15 mouse cellular contexts compared by ENCODE assay signal in the genomic region with DNA sequence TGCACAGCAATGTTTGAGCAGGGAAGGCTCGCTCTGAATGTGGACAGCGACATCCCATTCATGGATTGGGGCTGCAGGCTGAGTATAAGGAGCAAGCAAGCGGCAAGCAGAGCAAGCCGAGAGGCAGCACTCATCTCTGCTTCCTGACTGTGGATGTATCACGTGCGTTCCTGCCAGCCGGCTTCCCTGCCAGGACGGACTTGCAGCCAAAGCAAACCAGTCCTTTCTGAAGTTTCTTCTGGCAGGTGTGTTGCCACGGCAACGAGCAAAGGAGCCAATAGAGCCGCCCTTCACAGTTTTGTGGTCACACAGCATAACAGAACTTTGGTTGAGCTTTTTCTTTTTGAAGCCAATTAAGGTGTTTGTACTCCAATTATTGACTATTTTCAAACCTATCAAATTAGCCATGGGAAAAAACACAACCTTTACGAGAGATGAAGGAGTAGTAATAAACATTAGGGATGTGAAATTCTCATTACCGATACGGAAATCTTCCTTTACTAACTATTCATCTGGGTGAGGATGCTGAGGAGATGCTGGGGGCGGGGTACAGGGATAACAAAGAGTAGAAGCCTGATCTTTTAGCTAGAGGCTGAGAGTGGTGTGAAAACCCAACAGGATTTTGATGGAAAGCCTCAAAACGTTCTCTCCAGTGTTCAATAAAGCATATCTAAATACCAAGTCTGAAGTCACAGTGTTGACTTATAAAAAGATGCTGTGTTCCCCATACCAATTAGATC. TPM values are rescaled to one million over a fixed set of nuclear protein-coding genes. Genes with fewer than 3 reads are reported as not detected.
DNase-seq lines count a peak whose midpoint lies in the region; ATAC-seq and TF ChIP-seq lines count a peak whose summit lies in the region.
"Had no signal": no experiment of that assay in that cellular context is flagged by ENCODE, and none has a peak within 500 bp of the region (broad histone marks: within the 10 kb centered on the region; RNA-seq: fewer than 3 reads in every experiment).

No protein-coding gene starts in this region.

- peak; percentile 6 for DNase-seq in kidney, adult 18-20 months
- no peak for DNase-seq in kidney, adult 11 months
- no peak for DNase-seq in lung, adult 2 months
- peak; percentile 22 for DNase-seq in brain, adult 2 months (ENCODE audit: low read depth, low spot score)
- peak; percentile 43 for DNase-seq in lung, postnatal 0 days (ENCODE audit: low spot score)
- DNase-seq: adrenal gland, postnatal 10 days; thymus, postnatal 36 days had no signal

- H3K9ac ChIP-seq in lung, embryonic 16.5 days (ENCODE audit: low read length): no peak overlapping the region
- no peak overlapping the region for H3K9ac ChIP-seq in lung, postnatal 0 days (replicated peaks; ENCODE audit: low read depth)
- H3K9ac ChIP-seq: heart, embryonic 15.5 days; neural tube, embryonic 13.5 days; stomach, embryonic 15.5 days had no signal

- 0 out of 2 replicates have a peak, but pooled peaks have one; percentile 31 for ATAC-seq in lung, embryonic 16.5 days (ENCODE audit: low read depth)
- ATAC-seq in lung, postnatal 0 days: no peak
- ATAC-seq in megakaryocyte, adult 5-6 weeks (ENCODE audit: poor library complexity, severe bottlenecking): no peak
- ATAC-seq: inflammation-experienced regulatory T-cells, adult 6 months had no signal

- no peaks in the 10 kb centered on the region for H3K36me3 ChIP-seq in lung, embryonic 16.5 days (ENCODE audit: control insufficient read depth, insufficient read depth, low read length)
- H3K36me3 ChIP-seq in lung, postnatal 0 days (ENCODE audit: insufficient read depth, low read length): no peaks in the 10 kb centered on the region
- H3K36me3 ChIP-seq: heart, embryonic 15.5 days; neural tube, embryonic 13.5 days; stomach, embryonic 15.5 days had no signal

- no peak overlapping the region for H3K27ac ChIP-seq in lung, embryonic 16.5 days (ENCODE audit: low read length)
- no peak overlapping the region for H3K27ac ChIP-seq in lung, postnatal 0 days (ENCODE audit: low read length)
- H3K27ac ChIP-seq: heart, embryonic 15.5 days; neural tube, embryonic 13.5 days; stomach, embryonic 15.5 days had no signal

- no peak overlapping the region for H3K4me3 ChIP-seq in lung, embryonic 16.5 days (ENCODE audit: low read length)
- no peak overlapping the region for H3K4me3 ChIP-seq in lung, adult 2 months (replicated peaks; ENCODE audit: extremely low read depth, low read depth, low read length)
- H3K4me3 ChIP-seq in lung, postnatal 0 days (ENCODE audit: low read depth, low read length): no peak overlapping the region
- H3K4me3 ChIP-seq: heart, embryonic 15.5 days; neural tube, embryonic 13.5 days; stomach, embryonic 15.5 days had no signal

- WGBS in lung, embryonic 16.5 days: 60% methylated on average over 16 of the region's 16 CpGs
- 69% methylated on average over 16 of the region's 16 CpGs for WGBS in lung, adult 2 months
- 65% methylated on average over 16 of the region's 16 CpGs for WGBS in lung, postnatal 0 days

- no peaks in the 10 kb centered on the region for H3K4me1 ChIP-seq in lung, embryonic 16.5 days (replicated peaks; ENCODE audit: control insufficient read depth, insufficient read depth, low read length)
- H3K4me1 ChIP-seq in lung, adult 2 months (ENCODE audit: control insufficient read depth, insufficient read depth, low read length): no peaks in the 10 kb centered on the region
- no peaks in the 10 kb centered on the region for H3K4me1 ChIP-seq in lung, postnatal 0 days (ENCODE audit: insufficient read depth, low read depth, low read length)
- H3K4me1 ChIP-seq: heart, embryonic 15.5 days; stomach, embryonic 15.5 days had no signal

- H3K9me3 ChIP-seq in lung, embryonic 16.5 days (ENCODE audit: control insufficient read depth, low read length): no peaks in the 10 kb centered on the region
- no peaks in the 10 kb centered on the region for H3K9me3 ChIP-seq in lung, postnatal 0 days (ENCODE audit: low read length)
- H3K9me3 ChIP-seq: heart, embryonic 15.5 days; neural tube, embryonic 13.5 days; stomach, embryonic 15.5 days had no signal

- H3K4me2 ChIP-seq in lung, embryonic 16.5 days (ENCODE audit: low read depth, low read length): no peak overlapping the region
- no peak overlapping the region for H3K4me2 ChIP-seq in lung, postnatal 0 days (replicated peaks; ENCODE audit: low read depth, low read length)
- H3K4me2 ChIP-seq: heart, embryonic 15.5 days; liver, embryonic 11.5 days; neural tube, embryonic 13.5 days; stomach, embryonic 15.5 days had no signal

- no peak for TF ChIP-seq POLR2A in lung, adult 2 months (IDR thresholded peaks at IDR 0.05; ENCODE audit: borderline replicate concordance, extremely low read depth, low read depth, low read length)

- H3K27me3 ChIP-seq in lung, embryonic 16.5 days (ENCODE audit: control insufficient read depth, insufficient read depth, low read depth, low read length): no peaks in the 10 kb centered on the region
- no peaks in the 10 kb centered on the region for H3K27me3 ChIP-seq in lung, postnatal 0 days (replicated peaks; ENCODE audit: insufficient read depth, low read length)
- H3K27me3 ChIP-seq: CH12.LX; heart, embryonic 15.5 days; neural tube, embryonic 13.5 days; stomach, embryonic 15.5 days had no signal

- TF ChIP-seq EP300 in lung, postnatal 0 days (IDR thresholded peaks at IDR 0.05): no peak

- TF ChIP-seq CTCF in lung, adult 2 months (IDR thresholded peaks at IDR 0.05; ENCODE audit: insufficient read depth, low read length): no peak
- no peak for TF ChIP-seq CTCF in lung, postnatal 0 days (IDR thresholded peaks at IDR 0.05)

RNA-seq across cellular contexts. Expression of gene Proser2, which starts 13.1 kb away (rescaled TPM):
- 8.0 and 8.8 TPM in 2 replicates for polyA plus RNA-seq in lung, embryonic 16.5 days (2015; fragmentation: Nextera tagmentation; extraction: Ambion mirVana)
- 7.2 and 10.2 TPM in 2 replicates for polyA plus RNA-seq in lung, adult 2 months (2012; rRNA removed)
- polyA plus RNA-seq in lung, postnatal 0 days (2015; fragmentation: Nextera tagmentation; extraction: Ambion mirVana): 14.0 and 15.2 TPM in 2 replicates
- not detected in 2 replicates for total RNA-seq in megakaryocyte, adult 5-6 weeks (2015)
- total RNA-seq in megakaryocyte, adult 5-6 weeks (2017): 0.15 TPM in 1 of 2 replicates, not detected in the other

Comparison
In these comparisons a context has a peak if more than half of its experiments do, and no peak if none do; other contexts are left out.
1. DNase-seq: peak in kidney, adult 18-20 months (single experiment), brain, adult 2 months (single experiment) and lung, postnatal 0 days (single experiment); none in kidney, adult 11 months (single experiment) and lung, adult 2 months (single experiment).